Mouse (Mus musculus) CH12.LX (cell line): ENCODE measurements around the gene Hist1h2af. TPM values are rescaled to one million over a fixed set of nuclear protein-coding genes. Genes with fewer than 3 reads are reported as not detected.

Experiments used
- DNase-seq: peaks from one replicate; pipeline ENCODE4 v3.0.0-alpha.2; 2013; ENCODE audit errors: extremely low read depth
- H3K27ac ChIP-seq: 2 replicates; pipeline ENCODE4 v1.5.1; 2012; ENCODE audit warnings: low read depth, mild to moderate bottlenecking, control low read depth, moderate library complexity; ENCODE audit not compliant: insufficient read depth
- H3K27me3 ChIP-seq: replicated peaks from 2 replicates; pipeline ENCODE3; 2012; ENCODE audit warnings: inconsistent platforms
- H3K36me3 ChIP-seq, 2 experiments: replicated peaks in 1 of 2; 2 replicates each; pipeline versions ENCODE3 to v1.6.1; 2012; ENCODE audit warnings: inconsistent platforms in 1 of 2, low read length in 1 of 2, mild to moderate bottlenecking in 1 of 2, mixed read lengths in 1 of 2, moderate library complexity in 1 of 2; ENCODE audit not compliant: control insufficient read depth in 1 of 2, insufficient read depth in 1 of 2
- H3K4me1 ChIP-seq, 2 experiments: 2 replicates each; pipeline ENCODE4 v1.6.1; 2012; ENCODE audit warnings: inconsistent platforms in 1 of 2, moderate library complexity in 1 of 2; ENCODE audit not compliant: insufficient read depth in 2 of 2, control insufficient read depth in 1 of 2
- H3K4me2 ChIP-seq: 2 replicates; pipeline ENCODE4 v1.6.1; 2012; ENCODE audit warnings: low read depth, mild to moderate bottlenecking, control low read depth; ENCODE audit not compliant: poor library complexity, insufficient read depth, severe bottlenecking
- H3K4me3 ChIP-seq, 3 experiments: fragments of 150-350 bp in 1 of 3; sonication (generic) in 1 of 3; replicated peaks in 1 of 3; 2 replicates each; pipeline versions ENCODE3 to v1.5.1; 2011 to 2012; ENCODE audit warnings: low read depth in 2 of 3, low read length in 2 of 3, mild to moderate bottlenecking in 2 of 3, moderate library complexity in 2 of 3, control low read depth in 1 of 3, improper control_type of control experiment in 1 of 3, inconsistent platforms in 1 of 3, mixed read lengths in 1 of 3; ENCODE audit not compliant: poor library complexity in 1 of 3
- H3K79me2 ChIP-seq: replicated peaks from 2 replicates; pipeline ENCODE4 v1.6.1; 2012; ENCODE audit warnings: mild to moderate bottlenecking, moderate library complexity; ENCODE audit not compliant: control insufficient read depth, poor library complexity, insufficient read depth, severe bottlenecking; ENCODE audit errors: extremely low read depth
- H3K9ac ChIP-seq: 2 replicates; pipeline ENCODE4 v1.6.1; 2012; ENCODE audit warnings: low read depth, mild to moderate bottlenecking, control low read depth, moderate library complexity; ENCODE audit not compliant: insufficient read depth
- H3K9me3 ChIP-seq: replicated peaks from 2 replicates; pipeline ENCODE3; 2012; ENCODE audit warnings: low read length, inconsistent platforms, mixed read lengths
- BHLHE40 ChIP-seq: IDR thresholded peaks from 2 replicates; pipeline ENCODE4 v1.6.1; 2011; ENCODE audit warnings: mild to moderate bottlenecking, low read depth, low read length, improper control_type of control experiment
- CHD1 ChIP-seq: IDR thresholded peaks from 2 replicates; pipeline ENCODE4 v1.6.1; 2012; ENCODE audit warnings: low read depth, low read length, improper control_type of control experiment, inconsistent platforms
- CHD2 ChIP-seq: IDR thresholded peaks from 2 replicates; pipeline ENCODE4 v1.6.1; 2011; ENCODE audit warnings: low read length, improper control_type of control experiment
- CTCF ChIP-seq, 2 experiments: IDR thresholded peaks in 1 of 2; conservative IDR thresholded peaks in 1 of 2; 2 replicates each; pipeline ENCODE4 v1.5.1; 2011 to 2012; ENCODE audit warnings: low read depth in 2 of 2, low read length in 2 of 2, improper control_type of control experiment in 1 of 2, inconsistent platforms in 1 of 2, mild to moderate bottlenecking in 1 of 2, moderate library complexity in 1 of 2
- E2F4 ChIP-seq: IDR thresholded peaks from 2 replicates; pipeline ENCODE4 v1.6.1; 2011; ENCODE audit warnings: low read depth, low read length, improper control_type of control experiment; ENCODE audit not compliant: insufficient replicate concordance
- ELF1 ChIP-seq: IDR thresholded peaks from 2 replicates; pipeline ENCODE4 v1.6.1; 2014; ENCODE audit warnings: low read depth, mild to moderate bottlenecking, inconsistent platforms, low read length, improper control_type of control experiment
- EP300 ChIP-seq: IDR thresholded peaks from 2 replicates; pipeline ENCODE4 v1.6.1; 2011; ENCODE audit warnings: low read length, improper control_type of control experiment
- ETS1 ChIP-seq: conservative IDR thresholded peaks from 2 replicates; pipeline ENCODE4 v1.6.1; 2012; ENCODE audit warnings: low read depth, mild to moderate bottlenecking, inconsistent platforms, low read length, improper control_type of control experiment, moderate library complexity
- GABPA ChIP-seq: IDR thresholded peaks from 2 replicates; pipeline ENCODE4 v1.6.1; 2012; ENCODE audit warnings: low read depth, low read length, improper control_type of control experiment, inconsistent platforms; ENCODE audit not compliant: insufficient replicate concordance
- HCFC1 ChIP-seq: IDR thresholded peaks from 2 replicates; pipeline ENCODE4 v1.6.1; 2012; ENCODE audit warnings: low read depth, mild to moderate bottlenecking, inconsistent platforms, low read length, improper control_type of control experiment
- JUN ChIP-seq: IDR thresholded peaks from 2 replicates; pipeline ENCODE4 v1.6.1; 2011; ENCODE audit warnings: low read depth, mild to moderate bottlenecking, low read length, improper control_type of control experiment, moderate library complexity; ENCODE audit not compliant: insufficient read depth
- JUND ChIP-seq: conservative IDR thresholded peaks from 2 replicates; pipeline ENCODE4 v1.6.1; 2011; ENCODE audit warnings: low read depth, low read length, improper control_type of control experiment
- KAT2A ChIP-seq: IDR thresholded peaks from 2 replicates; pipeline ENCODE4 v1.6.1; 2012; ENCODE audit warnings: low read length, improper control_type of control experiment, inconsistent platforms; ENCODE audit not compliant: insufficient replicate concordance
- MAX ChIP-seq: IDR thresholded peaks from 2 replicates; pipeline ENCODE4 v1.6.1; 2011; ENCODE audit warnings: low read length, improper control_type of control experiment
- MEF2A ChIP-seq: IDR thresholded peaks from 2 replicates; pipeline ENCODE4 v1.6.1; 2014; ENCODE audit warnings: low read depth, mild to moderate bottlenecking, inconsistent platforms, low read length, improper control_type of control experiment, borderline replicate concordance
- MXI1 ChIP-seq: IDR thresholded peaks from 2 replicates; pipeline ENCODE4 v1.6.1; 2011; ENCODE audit warnings: mild to moderate bottlenecking, low read depth, low read length, improper control_type of control experiment
- MYC ChIP-seq: IDR thresholded peaks from 2 replicates; pipeline ENCODE4 v1.6.1; 2011; ENCODE audit warnings: low read depth, mild to moderate bottlenecking, improper control_type of control experiment, low read length
- NELFE ChIP-seq: IDR thresholded peaks from 2 replicates; pipeline ENCODE4 v1.6.1; 2011; ENCODE audit warnings: low read depth, low read length, improper control_type of control experiment
- PAX5 ChIP-seq: IDR thresholded peaks from 2 replicates; pipeline ENCODE4 v1.6.1; 2012; ENCODE audit warnings: low read length, inconsistent platforms, mixed read lengths
- POLR2A ChIP-seq: IDR thresholded peaks from 2 replicates; pipeline ENCODE4 v1.6.1; 2011; ENCODE audit warnings: low read depth, mild to moderate bottlenecking, improper control_type of control experiment, low read length
- POLR2AphosphoS2 ChIP-seq: IDR thresholded peaks from 2 replicates; pipeline ENCODE4 v1.6.1; 2011; ENCODE audit warnings: low read depth, low read length, improper control_type of control experiment
- RAD21 ChIP-seq: IDR thresholded peaks from 2 replicates; pipeline ENCODE4 v1.6.1; 2011; ENCODE audit warnings: low read depth, mild to moderate bottlenecking, low read length, improper control_type of control experiment, moderate library complexity
- RCOR1 ChIP-seq: conservative IDR thresholded peaks from 2 replicates; pipeline ENCODE4 v1.6.1; 2012; ENCODE audit warnings: low read depth, mild to moderate bottlenecking, inconsistent platforms, low read length, improper control_type of control experiment
- SIN3A ChIP-seq: IDR thresholded peaks from 2 replicates; pipeline ENCODE4 v1.6.1; 2012; ENCODE audit warnings: low read length, improper control_type of control experiment, inconsistent platforms
- TBP ChIP-seq: conservative IDR thresholded peaks from 2 replicates; pipeline ENCODE4 v1.6.1; 2011; ENCODE audit warnings: low read depth, low read length, improper control_type of control experiment
- TCF12 ChIP-seq: IDR thresholded peaks from 2 replicates; pipeline ENCODE4 v1.6.1; 2014; ENCODE audit warnings: low read depth, mild to moderate bottlenecking, inconsistent platforms, low read length, improper control_type of control experiment
- UBTF ChIP-seq: IDR thresholded peaks from 2 replicates; pipeline ENCODE4 v1.6.1; 2012; ENCODE audit warnings: low read depth, mild to moderate bottlenecking, inconsistent platforms, low read length, improper control_type of control experiment, moderate library complexity
- USF1 ChIP-seq: IDR thresholded peaks from 2 replicates; pipeline ENCODE4 v1.6.1; 2014; ENCODE audit warnings: low read depth, mild to moderate bottlenecking, inconsistent platforms, low read length, improper control_type of control experiment
- ZC3H11A ChIP-seq: IDR thresholded peaks from 2 replicates; pipeline ENCODE4 v1.6.1; 2012; ENCODE audit warnings: low read depth, mild to moderate bottlenecking, inconsistent platforms, low read length, improper control_type of control experiment
- ZKSCAN1 ChIP-seq: IDR thresholded peaks from 2 replicates; pipeline ENCODE4 v1.6.1; 2012; ENCODE audit warnings: low read depth, inconsistent platforms, low read length, improper control_type of control experiment, borderline replicate concordance
- ZMIZ1 ChIP-seq: IDR thresholded peaks from 2 replicates; pipeline ENCODE4 v1.6.1; 2012; ENCODE audit warnings: low read depth, mild to moderate bottlenecking, inconsistent platforms, low read length, improper control_type of control experiment
- ZNF384 ChIP-seq: IDR thresholded peaks from 2 replicates; pipeline ENCODE4 v1.6.1; 2012; ENCODE audit warnings: low read depth, low read length, improper control_type of control experiment, inconsistent platforms
- dilution Hi-C: fragments of 300-500 bp; cut with MboI; formaldehyde crosslinking; loops from 2 replicates; pipeline ENCODE4 v1.14.3; 2020; ENCODE audit warnings: low sequenced_read_pairs; ENCODE audit not compliant: extremely low pct_unique_long_range_greater_than_20kb, extremely low pct_ligation_motif_present
- in situ Hi-C: fragments of 300-500 bp; cut with MboI; formaldehyde crosslinking; loops from 3 replicates; pipeline ENCODE4 v1.14.3; 2019; ENCODE audit warnings: low sequenced_read_pairs, low pct_ligation_motif_present, low pct_unique_long_range_greater_than_20kb, mixed read lengths
- polyA plus RNA-seq: library from polyadenylated mRNA; unstranded; fragments of >175 nt; gene quantifications from 2 replicates; pipeline ENCODE4 v1.2.1, GENCODE M21; 2012; ENCODE audit warnings: low read depth; ENCODE audit not compliant: insufficient read length
- total RNA-seq, 2 experiments: library from RNA; depleted of rRNA; stranded (reverse); fragments of 300-350 nt in 1 of 2; fragments of >200 nt in 1 of 2; gene quantifications; 2 replicates each; pipeline ENCODE4 v1.2.3; 2012 to 2014

Gene Hist1h2af
- total and polyA plus RNA-seq, 3 experiments, result 57.1 to 932 (median 68.6) TPM

GRCm38 (mm10) chr13:23502916-23503315 is 30.8 kb upstream of the Hist1h2af start:
- TF ChIP-seq MEF2A (no peak), RAD21 (no peak), POLR2AphosphoS2 (no peak), CHD1 (no peak), MAX (no peak), EP300 (no peak), RCOR1 (no peak), GABPA (no peak), NELFE (no peak), UBTF (no peak)
- H3K36me3 ChIP-seq, result no peaks in the 10 kb centered on the region
- H3K4me1 ChIP-seq, result peaks cover 3 to 15% of the 10 kb centered on the region in 2 experiments; a peak in 3 of 4 replicates
- dilution Hi-C loops, result no loop called here
- H3K27ac ChIP-seq, result no peak overlapping the region
- no peaks in the 10 kb centered on the region for H3K79me2 ChIP-seq
- H3K4me2 ChIP-seq, result peak overlapping the region; percentile 51; the same call in 1 of the 2 replicates
- peak overlapping the region in 2 of 3 experiments; percentile 9 to 23 for H3K4me3 ChIP-seq
- no peaks in the 10 kb centered on the region for H3K9me3 ChIP-seq
- no peak overlapping the region for H3K9ac ChIP-seq
- no peak for DNase-seq
- in situ Hi-C loops, result loop anchor here (10.0 to 25.0 kb wide), 2 partner anchors 198 to 1566 kb away; partner anchors contain the start of gene Zfp184
- H3K27me3 ChIP-seq, result no peaks in the 10 kb centered on the region

GRCm38 (mm10) chr13:23503797-23504196 is 29.9 kb upstream of the Hist1h2af start:
- H3K9ac ChIP-seq, result peak overlapping the region; percentile 54
- DNase-seq, result peak; percentile 82
- no peaks in the 10 kb centered on the region for H3K79me2 ChIP-seq
- peaks cover 6 to 23% of the 10 kb centered on the region in 2 experiments; a peak in 3 of 4 replicates for H3K4me1 ChIP-seq
- no peak overlapping the region for H3K27ac ChIP-seq
- peak overlapping the region; percentile 84 for H3K4me2 ChIP-seq
- dilution Hi-C loops, result no loop called here
- no peaks in the 10 kb centered on the region for H3K36me3 ChIP-seq
- no peaks in the 10 kb centered on the region for H3K27me3 ChIP-seq
- H3K9me3 ChIP-seq, result no peaks in the 10 kb centered on the region
- peak overlapping the region; percentile 17 to 43 (median 32) for H3K4me3 ChIP-seq
- in situ Hi-C loops, result loop anchor here (10.0 to 25.0 kb wide), 2 partner anchors 199 to 1566 kb away; partner anchors contain the start of gene Zfp184
- TF ChIP-seq GABPA (no peak), CTCF (conservative IDR thresholded peaks at IDR 0.05 in 1 of 2, IDR thresholded peaks at IDR 0.05 in 1 of 2; ENCODE audit: low read depth in 2 of 2, low read length in 2 of 2) (no peak), TCF12 (no peak), USF1 (peak; percentile 78), JUN (no peak), ETS1 (no peak), ZC3H11A (no peak), E2F4 (peak; percentile 91; the same call in 1 of the 2 replicates), CHD1 (no peak), POLR2AphosphoS2 (no peak), ELF1 (peak; percentile 96), ZKSCAN1 (no peak), MEF2A (no peak), EP300 (no peak), KAT2A (peak; percentile 74; the same call in 1 of the 2 replicates), SIN3A (0 out of 2 replicates have a peak, but pooled peaks have one; percentile 27), RCOR1 (no peak), JUND (no peak), MAX (peak; percentile 88), POLR2A (no peak), ZMIZ1 (no peak), NELFE (no peak), ZNF384 (no peak), MYC (no peak), UBTF (no peak), BHLHE40 (no peak), PAX5 (no peak), TBP (peak; percentile 100), MXI1 (no peak; the same call in 1 of the 2 replicates), CHD2 (no peak), HCFC1 (no peak)
